Mouse (Mus musculus): ENCODE measurements around the gene Rreb1. TPM values are rescaled to one million over a fixed set of nuclear protein-coding genes. Genes with fewer than 3 reads are reported as not detected.

The Rreb1 gene
- polyA plus RNA-seq, 1 experiment from 2014 or later = 11.4 TPM

DNA sequence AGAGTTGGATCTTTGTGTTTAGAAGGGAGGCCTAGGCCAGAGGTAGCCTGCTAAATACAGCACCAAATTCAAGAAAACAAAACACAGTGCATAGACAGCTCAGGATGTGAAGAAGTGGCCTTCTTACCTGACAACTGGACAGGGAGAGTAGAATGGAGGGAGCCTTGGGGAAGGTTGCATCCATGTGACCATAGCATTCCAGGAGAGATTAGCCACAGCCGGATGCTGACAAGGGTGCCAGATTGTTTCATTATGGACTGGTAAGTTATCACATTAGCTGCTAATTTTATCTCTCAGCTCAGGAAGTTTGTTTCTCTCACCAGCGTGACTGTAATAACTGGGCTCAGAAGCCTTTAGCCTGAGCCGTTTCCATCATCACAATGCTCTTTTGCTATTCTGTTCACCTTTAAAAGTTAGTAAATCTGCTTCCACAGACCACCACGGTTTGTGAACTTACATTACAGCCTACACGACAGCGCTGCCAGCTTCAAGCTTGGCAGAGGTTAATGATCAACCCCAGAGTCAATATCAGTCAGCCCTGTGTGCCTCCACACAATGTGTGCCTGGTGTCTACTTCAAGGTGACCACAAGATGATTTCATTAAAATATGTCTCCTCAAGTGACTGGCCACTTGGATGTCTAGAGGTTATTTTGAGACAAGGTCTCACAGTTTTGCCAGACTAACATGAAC is 117.5 kb downstream of the Rreb1 start:
- H3K27me3 ChIP-seq = no peaks in the 10 kb centered on the region
- no peak overlapping the region for H3K4me2 ChIP-seq (replicated peaks)
- peaks cover 83% of the 10 kb centered on the region for H3K36me3 ChIP-seq
- H3K9me3 ChIP-seq = no peaks in the 10 kb centered on the region
- H3K4me3 ChIP-seq = no peak overlapping the region
- no peaks in the 10 kb centered on the region for H3K4me1 ChIP-seq
- 87% methylated on average over 6 of the region's 6 CpGs for WGBS
- no peak overlapping the region for H3K27ac ChIP-seq
- no peak for ATAC-seq (ENCODE audit: low FRiP score, low read depth)
- H3K9ac ChIP-seq = no peak overlapping the region

DNA sequence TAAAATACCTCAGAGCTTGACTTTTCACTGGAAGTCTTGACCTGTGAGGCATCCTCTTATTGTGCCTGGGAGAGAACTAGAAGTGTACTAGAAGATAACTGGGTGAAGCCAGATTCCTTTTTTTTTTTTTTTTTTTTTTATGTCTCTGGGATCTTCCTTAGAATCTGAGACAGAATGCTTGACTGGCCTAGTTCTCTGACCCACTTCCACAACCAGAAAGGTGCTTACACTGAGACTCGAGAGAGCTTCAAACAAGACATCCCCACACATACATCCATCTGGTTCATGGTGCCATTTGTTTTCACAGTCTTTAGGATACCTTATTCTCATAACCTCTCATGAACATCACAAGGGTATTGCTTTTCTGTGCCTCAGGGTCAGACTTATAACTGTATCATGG is 118.2 kb downstream of the Rreb1 start:
- Histone ChIP-seq H3K4me3 (no peak overlapping the region), H3K9me3 (no peaks in the 10 kb centered on the region), H3K4me1 (no peaks in the 10 kb centered on the region), H3K4me2 (replicated peaks) (no peak overlapping the region), H3K27me3 (no peaks in the 10 kb centered on the region), H3K36me3 (peaks cover 89% of the 10 kb centered on the region), H3K27ac (no peak overlapping the region), H3K9ac (no peak overlapping the region)
- WGBS = 92% methylated on average over 1 of the region's 1 CpGs
- no peak for ATAC-seq (ENCODE audit: low FRiP score, low read depth)

DNA sequence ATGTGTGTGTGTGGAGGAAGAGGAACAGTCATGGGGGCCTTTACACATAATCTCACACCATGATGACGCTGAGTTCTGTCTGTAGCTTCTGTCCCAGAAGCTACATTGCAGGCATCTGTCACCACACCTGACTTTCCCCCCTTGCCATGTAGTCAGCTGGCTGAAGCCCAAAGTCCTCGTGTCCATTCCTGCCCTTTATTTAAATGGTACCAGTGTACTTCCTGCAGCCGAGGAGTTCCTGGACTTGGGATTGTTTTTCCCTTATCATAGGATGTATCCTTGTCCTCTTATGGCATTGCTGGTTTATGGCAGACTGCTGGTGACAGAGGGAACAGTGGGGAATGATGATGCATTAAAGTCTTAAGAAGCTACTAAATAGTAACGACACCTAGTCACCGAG is 120.6 kb downstream of the Rreb1 start:
- no peak for ATAC-seq (ENCODE audit: low FRiP score, low read depth)
- no peak overlapping the region for H3K4me3 ChIP-seq
- no peak overlapping the region for H3K4me2 ChIP-seq (replicated peaks)
- no peak overlapping the region for H3K27ac ChIP-seq
- peaks cover 82% of the 10 kb centered on the region for H3K36me3 ChIP-seq
- no peak overlapping the region for H3K9ac ChIP-seq
- WGBS = 87% methylated on average over 5 of the region's 5 CpGs
- H3K27me3 ChIP-seq = no peaks in the 10 kb centered on the region
- no peaks in the 10 kb centered on the region for H3K4me1 ChIP-seq
- no peaks in the 10 kb centered on the region for H3K9me3 ChIP-seq

DNA sequence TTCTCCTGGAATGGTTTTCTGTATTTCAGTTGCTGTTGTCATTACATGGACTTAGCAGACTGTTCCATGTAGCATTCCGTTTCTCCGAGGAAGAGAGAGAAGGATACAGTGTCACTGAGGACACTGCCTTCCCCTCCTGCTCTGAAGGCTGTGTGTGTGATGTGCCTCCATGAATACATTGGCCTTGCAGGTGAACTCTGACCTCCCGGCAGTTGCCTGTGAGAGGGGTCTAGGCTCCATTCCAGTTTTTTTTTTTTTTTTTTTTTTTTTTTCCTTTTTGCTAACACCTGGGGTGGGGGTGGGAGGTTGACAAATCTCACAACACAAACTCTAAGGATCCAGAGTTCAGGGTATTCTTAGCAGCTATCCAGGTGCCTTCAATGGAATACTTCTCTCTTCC is 124.8 kb downstream of the Rreb1 start:
- no peak for ATAC-seq (ENCODE audit: low FRiP score, low read depth)
- H3K36me3 ChIP-seq = peaks cover 62% of the 10 kb centered on the region
- WGBS = 98% methylated on average over 3 of the region's 3 CpGs

DNA sequence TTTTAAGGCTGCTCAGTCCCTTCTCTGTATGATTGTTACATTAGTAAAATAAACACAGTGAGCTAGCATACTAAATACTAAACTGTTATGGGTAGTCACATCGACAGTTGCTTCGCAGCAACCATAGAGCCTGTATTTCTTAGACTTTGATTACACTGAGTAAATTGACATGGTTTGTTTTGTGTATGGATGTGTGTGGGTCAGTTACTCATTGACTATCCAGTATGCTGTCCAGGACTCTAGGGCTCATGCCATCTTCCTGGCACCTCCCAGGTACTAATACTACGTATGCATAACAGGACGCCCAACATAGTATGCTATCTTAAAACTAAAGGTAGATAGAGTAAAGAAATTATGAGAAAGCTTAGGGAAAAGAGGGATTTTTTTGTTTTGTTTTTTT is 125.3 kb downstream of the Rreb1 start:
- 96% methylated on average over 4 of the region's 4 CpGs for WGBS
- Histone ChIP-seq H3K36me3 (peaks cover 62% of the 10 kb centered on the region), H3K4me3 (no peak overlapping the region), H3K9me3 (no peaks in the 10 kb centered on the region), H3K9ac (no peak overlapping the region), H3K4me1 (peaks cover 12% of the 10 kb centered on the region), H3K4me2 (replicated peaks) (no peak overlapping the region), H3K27ac (no peak overlapping the region), H3K27me3 (no peaks in the 10 kb centered on the region)
- no peak for ATAC-seq (ENCODE audit: low FRiP score, low read depth)

More for the DNA sequence above, 124.8 kb downstream of the Rreb1 start:
- Histone ChIP-seq H3K9me3 (no peaks in the 10 kb centered on the region), H3K27me3 (no peaks in the 10 kb centered on the region), H3K27ac (no peak overlapping the region), H3K4me3 (no peak overlapping the region), H3K9ac (no peak overlapping the region), H3K4me1 (peaks cover 8% of the 10 kb centered on the region; the same call in 1 of the 2 replicates), H3K4me2 (replicated peaks) (no peak overlapping the region)

DNA sequence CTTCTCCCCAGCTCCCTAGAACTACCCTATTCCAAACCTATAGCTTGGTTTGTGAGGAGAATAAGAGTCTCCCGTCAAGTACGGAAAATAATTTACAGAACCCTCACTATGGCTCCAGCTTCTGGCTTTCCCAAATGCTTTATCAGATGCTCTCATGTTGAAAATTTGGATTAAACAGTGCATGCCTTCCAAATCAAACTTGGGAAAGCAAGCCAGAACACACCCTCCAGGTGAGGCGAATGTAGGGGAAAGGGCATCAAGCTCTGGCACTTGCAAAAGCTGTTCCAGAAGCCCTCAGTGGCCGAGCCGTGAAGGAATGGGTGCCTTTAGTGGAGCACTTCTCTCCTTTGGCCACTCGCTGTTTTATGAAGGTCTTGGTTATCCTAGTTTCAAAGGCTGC is 126.2 kb downstream of the Rreb1 start:
- peaks cover 62% of the 10 kb centered on the region for H3K36me3 ChIP-seq
- 83% methylated on average over 6 of the region's 6 CpGs for WGBS

DNA sequence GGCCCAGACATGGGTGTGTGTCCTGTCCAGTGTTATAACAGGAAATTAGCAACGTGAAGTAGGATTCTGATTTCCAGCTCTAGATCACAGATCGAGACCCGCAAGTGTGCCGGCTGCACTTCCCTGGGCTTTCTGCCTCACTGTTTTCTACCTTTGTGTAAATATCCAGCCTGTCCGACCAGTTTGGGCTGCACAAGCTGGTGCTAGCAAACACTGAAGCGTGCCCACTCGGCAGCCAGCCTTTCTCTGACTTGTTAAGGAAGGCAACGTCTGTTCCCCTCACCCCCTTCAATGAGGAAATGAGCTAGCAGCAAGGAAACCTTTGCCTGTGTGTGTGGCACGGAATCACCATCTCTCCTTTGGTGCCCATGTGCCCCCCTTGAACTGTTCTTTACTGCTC is 129.9 kb downstream of the Rreb1 start:
- no peaks in the 10 kb centered on the region for H3K27me3 ChIP-seq
- H3K9me3 ChIP-seq = no peaks in the 10 kb centered on the region
- no peak overlapping the region for H3K9ac ChIP-seq
- WGBS = 74% methylated on average over 9 of the region's 9 CpGs
- no peak overlapping the region for H3K4me2 ChIP-seq (replicated peaks)
- no peak for ATAC-seq (ENCODE audit: low FRiP score, low read depth)
- peaks cover 54% of the 10 kb centered on the region for H3K36me3 ChIP-seq
- peaks cover 19% of the 10 kb centered on the region for H3K4me1 ChIP-seq
- H3K4me3 ChIP-seq = no peak overlapping the region
- H3K27ac ChIP-seq = 0 out of 2 replicates have a peak overlapping the region, but pooled peaks have one; percentile 12

More for the DNA sequence above, 126.2 kb downstream of the Rreb1 start:
- H3K27ac ChIP-seq = no peak overlapping the region
- no peak overlapping the region for H3K4me3 ChIP-seq
- no peaks in the 10 kb centered on the region for H3K27me3 ChIP-seq
- no peaks in the 10 kb centered on the region for H3K9me3 ChIP-seq
- ATAC-seq (ENCODE audit: low FRiP score, low read depth) = no peak
- H3K4me1 ChIP-seq = peaks cover 18% of the 10 kb centered on the region
- H3K4me2 ChIP-seq (replicated peaks) = no peak overlapping the region
- H3K9ac ChIP-seq = no peak overlapping the region

DNA sequence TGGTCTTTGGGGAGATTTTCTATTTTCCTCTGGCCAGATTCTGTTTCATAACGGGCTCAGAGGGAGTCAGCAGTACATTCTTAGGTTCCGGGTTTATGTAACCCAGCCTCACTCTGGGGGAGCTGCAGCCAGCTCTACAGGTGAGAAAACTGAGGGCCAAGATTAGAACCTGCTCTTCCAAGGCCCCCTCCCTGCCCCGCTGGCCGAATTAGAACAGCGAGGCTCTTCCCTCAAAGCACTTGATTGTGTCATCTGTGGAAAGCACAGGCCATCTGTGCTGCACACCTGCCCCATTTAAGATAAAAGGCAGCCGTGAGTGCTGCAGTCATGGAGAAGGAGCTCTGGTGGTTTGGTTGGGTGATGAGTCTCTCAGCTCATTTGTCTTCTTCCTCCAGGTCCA is 130.3 kb downstream of the Rreb1 start:
- Histone ChIP-seq H3K36me3 (peaks cover 52% of the 10 kb centered on the region), H3K4me3 (no peak overlapping the region), H3K9ac (no peak overlapping the region), H3K27me3 (no peaks in the 10 kb centered on the region), H3K4me1 (peaks cover 19% of the 10 kb centered on the region), H3K9me3 (no peaks in the 10 kb centered on the region), H3K27ac (no peak overlapping the region), H3K4me2 (replicated peaks) (no peak overlapping the region)
- ATAC-seq (ENCODE audit: low FRiP score, low read depth) = no peak
- 71% methylated on average over 6 of the region's 6 CpGs for WGBS

DNA sequence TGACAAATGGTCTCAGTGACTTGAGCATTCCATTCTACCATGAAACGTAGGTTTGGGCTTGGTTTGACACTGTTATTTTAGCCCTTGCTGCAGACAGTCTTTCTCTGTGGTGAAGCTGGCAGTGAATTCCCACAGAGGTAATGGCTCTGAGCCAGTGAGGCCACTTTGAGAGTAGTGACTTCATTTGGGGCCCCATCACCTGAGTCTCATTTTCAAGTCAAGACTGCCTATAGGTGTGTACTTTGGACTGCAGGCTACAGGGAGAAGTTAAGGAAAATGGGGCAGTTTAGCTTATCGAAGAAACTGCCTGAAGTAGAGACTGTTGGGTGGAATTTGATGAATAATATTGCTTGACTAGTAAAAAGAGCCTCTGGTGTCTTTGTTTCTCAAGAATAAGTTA is 131.0 kb downstream of the Rreb1 start:
- no peak overlapping the region for H3K9ac ChIP-seq
- no peaks in the 10 kb centered on the region for H3K27me3 ChIP-seq
- H3K36me3 ChIP-seq = peaks cover 48% of the 10 kb centered on the region
- no peaks in the 10 kb centered on the region for H3K9me3 ChIP-seq
- H3K4me3 ChIP-seq = no peak overlapping the region
- no peak for ATAC-seq (ENCODE audit: low FRiP score, low read depth)
- H3K27ac ChIP-seq = no peak overlapping the region
- H3K4me2 ChIP-seq (replicated peaks) = no peak overlapping the region
- peaks cover 19% of the 10 kb centered on the region for H3K4me1 ChIP-seq
- WGBS = 71% methylated on average over 2 of the region's 2 CpGs

DNA sequence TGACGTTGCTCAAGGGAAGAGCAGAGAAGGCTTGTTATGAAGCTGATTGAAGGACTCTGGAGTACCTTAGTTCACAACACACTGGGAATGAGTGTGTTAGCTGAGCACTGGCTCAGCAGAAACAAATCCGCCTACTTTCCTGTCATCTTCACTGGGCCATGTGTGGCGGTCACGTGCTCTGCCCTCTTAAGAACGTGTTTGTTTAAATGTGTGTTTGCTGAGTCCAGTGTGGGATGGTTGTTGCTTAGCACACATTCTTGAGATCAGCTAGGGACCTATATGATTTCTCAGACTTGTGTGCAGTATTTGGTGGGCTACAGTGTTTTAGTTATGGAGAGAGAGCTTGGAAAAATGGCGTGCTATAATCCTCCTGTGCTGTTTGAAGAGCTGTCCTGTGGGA is 133.8 kb downstream of the Rreb1 start:
- no peak overlapping the region for H3K27ac ChIP-seq
- no peak overlapping the region for H3K4me2 ChIP-seq (replicated peaks)
- 81% methylated on average over 6 of the region's 6 CpGs for WGBS
- no peak; the same call in 1 of the 2 replicates for ATAC-seq (ENCODE audit: low FRiP score, low read depth)
- no peaks in the 10 kb centered on the region for H3K27me3 ChIP-seq
- H3K4me1 ChIP-seq = peaks cover 17% of the 10 kb centered on the region
- H3K9me3 ChIP-seq = no peaks in the 10 kb centered on the region
- peaks cover 50% of the 10 kb centered on the region for H3K36me3 ChIP-seq
- H3K4me3 ChIP-seq = no peak overlapping the region
- no peak overlapping the region for H3K9ac ChIP-seq

DNA sequence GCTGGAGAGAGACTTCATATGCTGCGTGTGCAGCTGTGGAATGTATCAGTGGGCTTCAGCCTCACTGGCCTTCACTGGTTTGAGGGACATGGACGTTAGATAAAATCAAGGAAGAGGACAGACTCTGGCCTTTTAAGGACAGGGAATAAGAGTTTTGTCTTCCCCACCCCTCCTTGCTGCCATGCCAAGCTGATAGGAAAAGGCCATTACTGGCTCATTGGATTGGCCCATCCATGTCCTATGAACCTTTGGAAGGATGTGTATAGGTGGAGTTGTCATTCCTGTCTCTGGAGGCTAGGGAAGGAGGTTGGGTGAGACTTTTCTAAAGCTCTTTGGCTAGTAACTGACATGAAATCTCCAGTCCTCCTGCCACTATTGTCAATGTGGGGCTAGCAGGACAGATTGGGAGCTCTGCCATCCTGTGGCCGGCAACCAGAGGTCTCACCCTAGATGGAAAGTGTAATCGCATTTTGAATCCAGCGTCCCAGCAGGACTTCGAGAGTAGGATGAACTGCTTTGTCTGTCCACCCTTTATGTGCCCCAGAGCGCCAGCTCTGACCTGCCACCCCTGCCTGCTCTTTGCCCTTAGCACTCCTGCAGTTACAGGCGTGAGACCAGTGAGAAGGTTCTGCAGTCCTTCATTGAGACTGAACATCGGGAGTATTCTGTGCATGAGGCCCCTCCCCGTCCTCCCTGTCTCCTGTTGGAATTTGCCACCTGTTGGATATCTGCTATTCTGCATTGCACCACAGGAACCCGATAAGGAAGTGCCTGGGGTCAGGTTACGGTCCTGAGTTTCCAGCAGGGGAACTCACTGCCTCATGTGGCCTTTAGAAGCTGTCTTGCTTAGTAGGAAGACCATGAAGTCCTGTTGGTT is 134.6 kb downstream of the Rreb1 start:
- no peaks in the 10 kb centered on the region for H3K9me3 ChIP-seq
- H3K9ac ChIP-seq = no peak overlapping the region
- 62% methylated on average over 12 of the region's 12 CpGs for WGBS
- H3K27me3 ChIP-seq = no peaks in the 10 kb centered on the region
- H3K4me3 ChIP-seq = no peak overlapping the region
- no peak overlapping the region for H3K27ac ChIP-seq
- H3K4me1 ChIP-seq = peaks cover 14% of the 10 kb centered on the region
- H3K36me3 ChIP-seq = peaks cover 58% of the 10 kb centered on the region
- no peak overlapping the region for H3K4me2 ChIP-seq (replicated peaks)
- no peak for ATAC-seq (ENCODE audit: low FRiP score, low read depth)

DNA sequence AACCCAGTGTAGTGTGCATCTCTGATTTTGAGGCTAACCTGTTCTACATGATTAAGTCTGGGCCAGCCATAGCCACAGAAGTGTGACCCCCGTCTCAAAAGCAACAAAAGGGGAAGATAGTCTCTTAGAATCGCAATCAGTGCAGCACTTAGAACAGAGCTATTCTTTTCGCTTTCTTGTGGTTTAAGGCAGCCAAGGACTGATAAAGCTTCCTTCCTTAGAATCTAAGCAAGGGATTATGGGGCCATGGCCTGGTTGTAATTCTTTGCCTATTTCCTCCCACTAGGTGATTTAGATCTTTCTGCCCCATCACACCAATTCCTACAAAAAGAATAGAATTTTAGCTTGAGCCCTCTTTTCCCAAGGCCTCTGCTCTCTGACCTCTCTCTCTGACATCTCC is 135.8 kb downstream of the Rreb1 start:
- Histone ChIP-seq H3K27ac (no peak overlapping the region), H3K4me1 (peaks cover 11% of the 10 kb centered on the region), H3K27me3 (no peaks in the 10 kb centered on the region), H3K9ac (no peak overlapping the region), H3K36me3 (peaks cover 58% of the 10 kb centered on the region), H3K4me2 (replicated peaks) (no peak overlapping the region), H3K4me3 (no peak overlapping the region), H3K9me3 (no peaks in the 10 kb centered on the region)
- 88% methylated on average over 3 of the region's 3 CpGs for WGBS
- ATAC-seq (ENCODE audit: low FRiP score, low read depth) = no peak

Data from limb, embryonic 13.5 days (tissue).